Mouse (Mus musculus) urinary bladder, postnatal 36 days (tissue): ENCODE results near the gene Ccm2l.

ENCODE experiments used
- DNase-seq, 2 experiments: peaks; one replicate each; pipeline ENCODE4 v3.0.0; 2022; ENCODE audit warnings: low spot score in 2 of 2, mixed read lengths in 1 of 2

The Ccm2l gene

DNA sequence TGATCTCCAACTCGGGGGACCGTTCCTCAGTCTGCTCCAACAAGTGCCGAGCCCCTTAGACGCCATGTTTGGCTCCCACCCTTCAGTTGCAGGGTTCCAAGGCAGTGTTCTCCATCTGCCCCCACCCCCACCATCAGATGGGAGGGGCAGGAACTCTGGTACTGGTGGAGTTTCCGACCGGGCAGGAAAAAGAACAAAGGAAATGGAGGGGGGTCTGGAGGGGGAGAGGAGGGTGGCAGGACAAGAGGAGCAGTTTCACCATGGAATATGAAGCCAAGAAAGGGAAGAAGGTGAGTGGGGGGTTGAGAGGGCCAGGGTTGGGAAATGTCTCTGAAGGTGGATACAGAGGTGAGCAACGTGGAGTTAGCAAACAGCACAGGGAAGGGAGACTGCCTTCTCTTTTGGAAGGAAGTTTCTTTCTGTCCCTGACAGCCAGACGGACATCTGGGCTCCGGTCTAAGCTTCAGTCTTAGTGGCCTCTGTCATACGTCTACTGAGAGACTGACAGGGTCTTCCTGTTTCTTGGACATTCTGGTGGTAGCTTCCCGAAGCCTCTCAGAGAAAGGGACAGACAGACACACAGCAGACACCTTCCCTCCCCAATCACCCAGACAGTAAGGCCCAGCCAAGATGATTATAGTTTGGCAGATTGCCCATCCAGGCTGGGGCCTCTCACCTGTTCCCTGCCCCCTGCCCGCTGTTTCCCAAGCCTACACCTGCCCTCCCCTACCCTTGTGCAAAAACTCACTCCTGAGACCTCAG, at the start of gene Ccm2l:
TSS of gene Ccm2l (plus strand) at position 209 of the 762 bp plus-strand sequence.
- no peak for DNase-seq

DNA sequence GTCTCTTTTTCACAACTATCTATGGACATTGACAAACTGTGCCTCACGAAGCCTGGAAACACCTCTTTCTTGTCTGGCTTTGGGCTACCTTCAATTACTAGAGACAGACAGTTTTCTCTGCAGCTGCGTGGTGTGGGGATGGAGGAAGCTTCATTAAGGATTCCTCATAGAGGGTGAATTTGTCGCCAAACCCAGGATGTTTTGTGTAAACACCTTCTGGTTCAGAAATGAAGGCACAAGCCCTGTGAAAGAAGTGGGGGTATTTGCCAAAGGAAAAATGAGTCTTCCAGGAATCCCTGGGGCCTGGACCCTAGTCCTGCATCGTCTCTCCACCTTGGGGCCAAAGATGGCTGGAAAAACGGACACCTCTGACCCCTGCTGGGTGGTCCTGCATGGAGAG, 49.0 kb upstream of the Ccm2l start:
- no peak for DNase-seq

DNA sequence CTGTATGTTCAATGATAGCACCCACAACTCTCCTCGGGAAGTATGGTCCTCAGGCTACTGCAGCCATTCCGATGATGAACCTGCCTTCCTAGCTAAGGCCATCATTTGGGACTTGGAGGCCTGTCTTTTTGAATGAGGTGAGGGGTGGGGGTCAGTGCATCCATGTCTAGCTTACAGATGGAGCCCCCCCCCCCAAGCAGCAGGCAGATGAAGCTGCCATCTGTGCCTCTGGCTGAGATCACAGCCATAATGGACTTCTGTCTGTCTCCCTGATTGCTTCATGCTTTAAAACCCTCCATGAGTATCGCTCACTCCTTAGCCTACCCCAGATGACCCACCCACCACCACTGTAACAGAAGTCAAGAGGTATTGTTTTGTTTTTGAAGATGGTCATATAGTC, 46.4 kb upstream of the Ccm2l start:
- no peak for DNase-seq

DNA sequence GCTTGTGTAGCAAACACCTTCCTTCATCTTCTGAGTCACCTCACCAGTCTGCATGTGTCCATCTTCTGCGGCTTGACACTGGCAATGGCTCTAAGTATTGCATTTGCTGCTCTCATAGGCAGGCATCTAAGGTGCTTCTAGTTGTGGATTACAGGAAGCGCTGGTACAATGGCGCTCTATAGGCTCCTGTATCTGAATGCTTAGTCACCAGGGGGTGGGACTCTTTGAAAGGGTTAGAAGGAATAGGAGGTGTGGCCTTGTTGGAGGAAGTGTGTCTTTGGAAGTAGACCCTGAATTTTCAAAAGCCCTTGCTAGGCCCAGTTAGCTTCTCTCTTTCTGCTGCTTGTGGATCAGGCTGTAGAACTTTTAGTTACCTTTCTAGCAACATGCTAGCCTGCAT, 44.6 kb upstream of the Ccm2l start:
- no peak for DNase-seq

DNA sequence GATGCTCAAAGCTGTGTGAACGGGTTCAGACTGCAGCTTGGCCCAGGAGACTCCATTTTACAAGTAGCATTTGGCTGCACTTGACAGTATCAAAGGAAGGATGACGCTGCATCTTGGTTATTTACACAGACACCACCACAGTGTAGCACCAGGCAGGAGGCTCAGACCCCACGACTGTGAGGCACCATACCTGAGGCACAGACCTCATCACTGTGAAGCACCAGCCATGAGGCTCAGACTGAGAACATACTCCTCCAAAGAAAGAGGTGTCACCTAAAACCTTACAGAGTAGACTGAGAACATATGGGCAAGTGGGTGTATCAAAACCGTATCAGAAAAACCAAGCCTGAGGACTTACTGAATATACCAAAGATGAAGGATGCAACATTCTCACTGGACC, 42.9 kb upstream of the Ccm2l start:
- no peak for DNase-seq

DNA sequence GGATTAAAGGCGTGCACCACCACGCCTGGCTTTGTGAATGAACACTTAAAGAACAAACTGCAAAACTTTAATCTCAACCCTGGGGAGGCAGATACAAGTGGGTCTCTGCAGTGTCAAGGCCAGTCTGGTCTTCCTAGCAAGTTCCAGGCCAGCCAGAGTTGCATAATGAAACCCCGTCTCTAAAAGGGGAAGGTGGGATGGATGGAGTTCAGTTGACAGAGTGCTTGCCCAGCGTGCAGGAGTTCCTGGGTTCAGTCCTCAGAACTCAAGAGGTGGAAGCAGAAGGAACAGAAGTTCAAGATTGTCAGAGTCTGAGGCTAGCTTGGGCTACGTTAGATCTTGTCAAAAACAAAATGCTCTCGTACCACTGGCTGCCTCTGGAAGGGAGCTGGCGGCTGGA, 39.7 kb upstream of the Ccm2l start:
- DNase-seq = no peak

DNA sequence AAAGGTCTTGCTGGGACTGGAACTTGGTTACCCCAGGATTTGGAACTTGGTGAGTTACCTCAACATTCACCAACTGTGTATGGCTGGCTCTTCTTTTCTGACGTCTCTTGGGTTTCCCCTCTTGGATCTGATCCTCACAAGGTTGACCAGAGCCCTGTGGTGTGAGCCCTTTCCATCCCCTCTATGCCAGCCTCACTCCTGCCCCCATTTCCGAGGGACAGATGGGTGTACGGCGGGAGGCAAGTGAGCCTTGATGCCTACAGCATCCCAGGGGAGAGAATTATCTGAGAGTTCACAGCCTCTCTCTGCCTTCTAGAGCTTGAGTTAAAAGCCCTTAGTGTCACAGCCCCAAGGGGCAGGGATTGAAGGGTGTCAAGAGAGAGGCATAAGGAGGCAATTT, 38.3 kb upstream of the Ccm2l start:
- no peak for DNase-seq

DNA sequence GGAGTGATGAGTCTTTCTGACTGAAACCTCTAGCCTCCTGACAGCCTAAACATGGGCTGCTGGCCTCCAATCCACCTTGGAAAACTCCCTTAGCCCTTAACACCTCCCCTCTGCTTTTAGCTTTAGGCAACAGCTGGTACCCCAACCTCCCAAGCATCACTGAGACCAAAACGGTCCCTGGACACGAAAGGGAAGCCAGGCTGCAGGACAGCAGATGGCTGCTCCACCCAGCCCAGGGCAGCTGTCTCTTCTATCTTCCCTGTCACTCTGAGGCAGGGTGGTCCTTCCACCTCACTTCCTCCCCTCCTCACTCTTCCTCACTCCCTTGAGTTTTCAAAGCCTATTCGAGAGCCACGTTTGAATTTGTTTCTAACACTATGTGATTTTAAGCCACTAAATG, 35.3 kb upstream of the Ccm2l start:
- DNase-seq = no peak

DNA sequence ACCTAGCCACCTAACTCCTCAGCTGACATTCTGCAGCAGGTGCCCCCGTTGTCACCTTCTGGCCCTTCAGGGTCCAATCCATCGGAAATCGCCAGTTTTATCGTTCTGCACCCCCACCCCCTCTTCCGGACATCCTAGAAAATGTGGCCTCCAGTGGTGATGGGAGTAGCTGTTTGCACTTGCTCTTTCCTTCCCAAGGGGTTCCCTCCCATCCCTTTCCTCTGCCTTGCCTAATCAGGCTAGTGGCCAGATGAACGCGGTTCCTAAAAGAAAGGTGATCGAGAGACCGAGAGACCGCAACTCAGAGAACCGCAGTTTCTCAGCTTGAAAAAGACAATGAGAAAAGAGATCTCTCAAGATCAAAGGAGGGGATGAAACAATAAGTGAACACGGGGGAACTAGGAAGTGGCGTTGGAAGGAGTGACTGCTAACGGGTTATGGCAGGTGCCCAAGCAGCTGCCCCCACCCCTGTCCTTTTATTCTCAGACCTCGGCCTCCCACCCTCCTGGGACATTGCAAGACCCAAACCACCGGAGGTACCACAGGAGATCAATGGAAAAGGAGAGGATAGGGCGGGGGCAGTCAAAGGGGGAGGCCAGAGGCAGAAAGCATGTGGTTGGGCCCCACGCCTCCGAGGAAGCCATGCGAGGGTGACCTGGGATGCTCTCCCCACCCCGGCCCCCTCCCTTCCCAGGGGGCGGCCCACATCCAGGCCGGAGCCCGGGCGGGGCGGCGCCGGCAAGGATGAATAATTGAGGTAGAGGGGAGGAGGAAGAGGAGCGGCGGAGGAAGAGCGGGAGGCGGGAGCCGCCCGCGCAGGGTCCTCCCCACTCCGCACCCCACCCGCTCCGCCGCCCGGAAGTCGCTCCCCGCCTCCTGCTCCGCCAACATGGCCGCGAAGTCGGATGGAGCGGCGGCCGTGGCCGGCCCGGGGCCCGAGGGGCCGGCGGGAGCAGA, 34.4 kb upstream of the Ccm2l start, which contains the start of gene Xkr7:
TSS of gene Xkr7 (plus strand) at position 727 of the 957 bp plus-strand sequence.
- DNase-seq = no peak

DNA sequence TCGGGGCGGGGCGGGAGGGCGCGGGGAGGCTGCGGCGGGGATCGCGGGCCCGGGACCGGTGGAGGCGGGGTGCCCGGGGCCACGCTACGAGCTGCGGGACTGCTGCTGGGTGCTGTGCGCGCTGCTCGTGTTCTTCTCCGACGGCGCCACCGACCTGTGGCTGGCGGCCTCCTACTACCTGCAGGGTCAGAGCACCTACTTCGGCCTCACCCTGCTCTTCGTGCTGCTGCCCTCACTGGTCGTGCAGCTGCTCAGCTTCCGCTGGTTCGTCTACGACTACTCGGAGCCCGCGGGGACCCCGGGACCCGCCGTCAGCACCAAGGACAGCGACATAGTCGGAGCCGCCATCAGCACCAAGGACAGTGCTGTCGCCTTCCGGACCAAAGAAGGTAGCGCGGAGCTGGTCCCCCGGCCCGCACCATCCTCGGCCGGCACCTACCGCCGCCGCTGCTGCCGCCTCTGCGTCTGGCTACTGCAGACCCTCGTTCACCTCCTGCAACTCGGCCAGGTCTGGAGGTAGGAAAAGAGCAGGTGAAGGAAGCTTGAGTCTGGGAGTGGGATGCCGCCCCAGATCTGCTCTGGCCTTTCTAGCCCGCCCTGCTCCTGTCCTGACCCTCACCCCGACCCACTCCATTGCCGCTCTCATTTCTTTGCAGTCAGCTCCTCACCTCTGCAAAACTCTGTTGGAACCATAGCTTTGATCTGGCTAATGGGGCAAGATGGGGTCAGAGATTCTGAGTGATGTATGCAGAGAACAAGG, 33.5 kb upstream of the Ccm2l start:
- peak; percentile 49 to 61 for DNase-seq

DNA sequence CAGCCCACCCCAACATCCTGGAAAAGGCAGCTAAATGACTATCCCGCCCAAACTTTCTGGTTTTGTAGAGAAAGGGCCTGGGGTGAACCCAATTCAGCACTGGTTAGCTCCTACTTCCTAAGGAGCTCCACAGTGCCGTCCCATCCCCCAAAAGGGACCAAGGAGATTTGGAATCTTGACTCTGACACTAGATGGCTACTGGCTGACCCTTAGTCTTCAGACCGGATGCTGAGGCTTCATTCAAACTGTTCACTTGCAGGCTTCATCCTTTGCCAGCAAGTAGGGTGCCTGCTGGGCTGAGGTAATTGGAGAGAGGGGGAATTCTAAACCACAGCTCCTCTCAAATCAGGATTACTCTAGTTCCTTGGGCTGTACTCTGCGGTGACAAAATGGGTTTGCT, 32.8 kb upstream of the Ccm2l start:
- DNase-seq = no peak

DNA sequence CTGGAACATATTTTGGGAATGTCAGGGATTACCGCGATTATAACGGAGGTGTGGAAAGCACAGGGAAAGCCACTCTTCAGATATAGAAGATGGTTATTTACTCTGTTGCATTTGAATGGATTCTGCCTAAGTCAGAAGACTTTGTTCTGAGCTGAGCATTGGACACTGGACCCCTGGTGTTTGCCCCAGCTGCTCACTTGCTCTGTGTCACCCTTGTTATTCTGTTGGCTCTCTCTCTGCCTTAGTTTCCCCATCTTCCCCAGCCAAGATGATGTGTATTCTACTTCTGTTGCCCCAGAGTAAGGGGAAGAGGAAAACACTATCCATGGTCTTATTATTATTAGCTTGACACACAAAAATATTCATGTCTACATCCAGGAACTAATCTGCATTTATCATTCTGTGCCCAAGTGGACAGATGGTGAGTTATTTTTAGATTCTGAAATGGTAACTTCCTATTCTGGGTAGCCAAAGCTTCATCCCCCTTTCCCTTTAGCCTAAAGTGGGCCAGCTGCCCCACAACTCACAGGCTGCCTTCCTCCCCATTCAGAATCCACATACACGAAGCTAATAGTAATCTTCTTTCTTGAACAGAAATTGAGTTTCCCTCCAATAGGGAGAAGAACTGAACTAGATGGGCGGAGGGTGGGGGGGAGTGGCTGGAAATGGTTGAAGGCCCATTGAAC, 32.1 kb upstream of the Ccm2l start:
- no peak for DNase-seq

DNA sequence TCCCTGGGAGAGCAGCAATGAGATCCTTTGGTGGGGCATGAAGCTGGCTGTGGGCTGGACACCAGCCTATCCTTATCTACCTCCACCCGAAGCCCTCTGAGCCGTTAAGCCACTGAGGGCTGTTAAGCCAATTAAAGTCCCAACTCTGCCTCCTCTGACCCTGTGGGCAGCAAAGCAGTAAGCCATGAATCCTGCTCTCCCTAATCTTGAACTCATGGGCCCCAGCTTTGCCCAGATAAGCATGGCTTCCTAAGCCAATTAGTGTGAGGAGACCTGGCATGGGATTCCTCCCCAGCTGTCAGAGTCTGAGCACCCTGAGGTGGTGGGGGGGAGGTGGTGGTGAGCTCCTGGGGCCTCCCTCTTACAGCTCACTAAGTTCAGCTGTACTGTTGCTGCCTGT, 29.1 kb upstream of the Ccm2l start:
- DNase-seq = no peak

DNA sequence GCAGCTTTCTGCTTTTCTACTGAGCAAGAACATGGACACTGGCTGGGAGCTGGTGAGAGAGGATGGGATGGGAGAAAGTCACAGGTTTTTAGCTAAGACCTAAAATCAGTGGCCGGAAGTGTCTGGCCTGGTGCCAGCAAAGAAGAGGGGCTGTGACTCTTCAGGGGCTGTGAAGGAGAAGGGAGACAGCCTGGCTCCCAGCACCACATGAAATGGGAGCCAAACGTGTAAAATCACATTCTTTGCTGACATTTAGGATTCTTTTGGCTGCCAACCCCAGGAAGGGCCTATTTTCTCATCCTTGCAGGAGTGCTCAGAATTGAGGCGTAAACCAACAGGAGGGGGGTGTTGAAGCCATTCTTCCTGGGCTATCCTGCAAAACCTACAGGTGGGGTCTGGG, 21.9 kb upstream of the Ccm2l start:
- no peak for DNase-seq

DNA sequence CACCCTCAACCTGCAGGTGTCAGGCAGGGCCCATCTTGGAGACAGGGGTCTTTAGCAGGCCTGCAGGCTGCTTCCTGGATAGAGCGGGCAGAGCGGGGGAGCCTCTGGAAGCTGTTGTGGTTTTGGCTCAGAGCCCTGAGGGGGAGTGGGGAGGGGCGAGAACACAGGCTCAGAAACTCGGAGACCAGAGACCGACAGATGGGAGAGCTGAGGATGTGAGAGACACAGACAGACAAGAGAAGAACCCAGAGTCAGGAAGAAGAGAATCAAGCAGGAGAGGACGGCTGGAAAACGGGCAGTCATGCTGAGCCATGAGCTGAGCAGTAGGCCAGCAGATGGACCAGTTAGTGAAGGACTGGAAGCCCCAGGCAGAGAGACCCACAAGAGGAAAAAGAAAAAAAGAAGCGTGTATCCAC, 19.9 kb upstream of the Ccm2l start:
- no peak for DNase-seq

DNA sequence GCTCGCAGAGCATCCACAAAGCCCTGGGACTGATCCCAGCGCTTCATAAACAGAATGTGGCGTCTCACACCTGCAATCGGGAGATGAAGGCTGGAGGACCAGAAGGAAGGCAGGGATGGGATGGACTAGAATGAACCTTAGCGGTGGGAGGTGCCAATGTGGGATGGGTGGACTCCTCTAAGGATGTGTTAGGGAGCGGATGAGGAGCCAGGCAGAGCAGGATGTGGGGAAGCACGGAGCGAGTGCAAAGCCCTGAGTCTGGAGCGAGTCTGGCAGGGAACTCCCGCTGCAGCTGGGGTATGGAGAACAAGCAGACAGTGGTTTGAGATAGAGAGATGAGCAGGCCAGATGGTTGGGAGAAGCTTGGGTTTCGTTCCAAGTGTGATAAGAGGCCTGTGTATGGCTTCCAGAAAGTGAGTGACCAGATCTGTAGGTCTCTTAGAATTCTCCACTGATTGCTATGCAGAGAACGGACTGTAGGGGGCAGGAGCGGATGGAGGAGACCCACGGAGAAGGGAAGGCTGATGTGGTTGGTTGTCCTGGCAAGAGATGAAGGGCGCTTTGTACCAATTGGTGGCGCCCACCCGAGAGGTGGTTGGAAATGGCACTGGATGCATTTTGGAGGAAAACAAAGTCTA, 17.8 kb upstream of the Ccm2l start:
- peak; percentile 10 to 31 for DNase-seq

DNA sequence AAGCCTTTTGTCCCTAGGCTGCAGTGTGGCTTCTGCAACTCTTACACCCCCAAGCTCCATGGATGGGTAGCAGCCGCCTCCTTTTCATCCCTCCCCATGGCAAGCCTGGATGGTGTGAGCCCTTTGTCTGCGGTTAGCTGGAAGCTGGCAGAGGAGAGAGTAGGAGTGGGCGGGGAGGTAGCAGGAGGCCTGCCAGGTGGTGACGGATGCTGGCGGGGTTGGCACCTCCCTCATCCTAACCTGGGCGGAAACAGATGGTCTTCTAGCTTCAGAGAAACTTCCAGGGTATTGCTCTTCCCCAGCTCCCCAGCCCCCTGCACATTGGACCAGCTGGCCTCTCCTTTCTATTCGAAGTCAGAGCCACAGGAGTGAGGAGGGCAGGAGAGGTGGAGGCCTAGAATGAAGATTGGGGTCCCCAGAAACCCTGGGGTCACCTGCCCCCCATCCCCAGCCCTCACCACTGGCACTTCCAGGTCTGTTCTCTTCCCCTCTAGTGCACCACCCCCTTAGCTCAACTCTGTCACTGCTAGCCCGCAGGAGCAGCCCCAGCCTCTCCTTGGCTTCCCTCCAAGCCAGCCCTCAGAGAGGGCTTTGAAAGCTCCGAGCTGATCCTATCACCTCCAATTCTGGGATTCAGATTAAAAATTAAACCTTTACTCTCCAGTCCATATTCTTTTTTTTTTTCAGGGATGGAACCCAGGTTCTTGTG, 16.3 kb upstream of the Ccm2l start:
- no peak for DNase-seq

DNA sequence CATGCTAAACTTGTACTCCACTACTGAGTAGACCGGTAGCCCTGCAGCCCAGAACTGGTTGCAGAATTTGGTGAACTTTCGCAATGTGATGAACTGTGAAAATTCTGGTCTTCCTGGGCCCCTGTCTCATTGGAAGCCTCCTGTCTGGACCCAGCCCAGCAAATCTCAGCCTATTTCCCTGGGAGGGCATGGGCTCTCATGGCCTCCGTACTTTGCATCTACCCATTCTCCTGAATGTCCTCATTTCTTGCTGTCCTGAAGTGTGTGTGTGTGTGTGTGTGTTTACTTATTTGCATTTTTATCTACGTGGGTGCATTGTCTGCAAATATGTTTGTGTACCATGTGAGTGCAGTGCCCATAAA, 15.8 kb upstream of the Ccm2l start:
- no peak for DNase-seq

DNA sequence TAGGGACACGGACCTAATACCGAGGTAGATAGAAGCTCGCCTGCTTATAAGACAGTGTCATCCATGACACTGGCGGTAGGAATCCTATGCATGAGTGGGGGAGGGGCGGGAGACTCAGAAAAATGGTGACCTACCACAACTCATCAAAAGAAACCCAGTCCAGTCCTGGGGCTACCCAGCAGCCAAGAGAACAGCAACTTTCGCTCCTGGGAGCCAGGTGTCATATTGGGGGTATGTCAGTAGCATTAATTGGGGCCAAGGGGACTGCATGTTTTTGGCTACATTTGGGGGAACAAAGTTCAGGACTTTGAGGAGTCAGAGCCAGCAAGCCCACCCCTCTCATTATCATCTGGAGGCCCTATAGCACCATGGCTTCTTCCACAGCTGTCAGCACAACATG, 14.7 kb upstream of the Ccm2l start:
- no peak for DNase-seq

DNA sequence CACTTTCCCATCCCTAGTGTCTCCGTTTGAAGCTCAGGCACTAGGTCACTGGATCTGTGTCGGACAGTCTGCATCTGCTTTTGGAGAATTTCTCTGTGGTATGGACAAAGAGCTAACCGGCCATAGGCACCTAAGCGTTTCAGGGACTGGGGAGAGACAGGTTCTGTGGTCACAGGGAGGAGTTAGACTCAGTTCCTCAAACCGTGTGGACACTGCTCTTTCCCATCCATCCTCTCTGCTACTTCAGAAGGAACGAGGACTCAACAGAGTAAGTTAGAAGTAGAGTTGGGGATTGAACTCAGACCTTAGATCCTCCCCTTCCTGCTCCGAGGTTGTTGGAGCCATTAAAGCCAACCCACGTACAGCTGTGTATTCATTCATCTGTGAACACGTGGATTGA, 14.2 kb upstream of the Ccm2l start:
- no peak for DNase-seq
